Mouse (Mus musculus) hematopoietic stem cell, adult 5-6 weeks (primary cell): ENCODE results near the gene Cbr2. TPM values are rescaled to one million over a fixed set of nuclear protein-coding genes. Genes with fewer than 3 reads are reported as not detected.

ENCODE experiments used
- ATAC-seq, 2 experiments: fragments of 125-278 bp in 1 of 2; replicated peaks in 1 of 2; 2 replicates each; pipeline ENCODE4 v1.8.0; 2016 to 2017; ENCODE audit warnings: inconsistent platforms in 2 of 2, mild to moderate bottlenecking in 2 of 2, moderate number of reproducible peaks in 2 of 2, low read depth in 1 of 2, moderate TSS enrichment in 1 of 2; ENCODE audit not compliant: low FRiP score in 2 of 2, poor library complexity in 2 of 2, severe bottlenecking in 2 of 2, insufficient read depth in 1 of 2, low TSS enrichment in 1 of 2
- total RNA-seq: library from RNA; stranded (forward); fragments of 172-1452, 232-1000 nt; gene quantifications from 2 replicates; pipeline ENCODE4 v1.2.3, GENCODE M21; 2017

Cbr2 gene
- total RNA-seq, 1 experiment from 2014 or later: not detected

- ATAC-seq: no peak
Measured at GRCm38 (mm10) chr11:120695641-120696040, 36.3 kb downstream of the Cbr2 start.

GRCm38 (mm10) chr11:120695184-120695583 is 36.7 kb downstream of the Cbr2 start:
- no peak for ATAC-seq

- no peak for ATAC-seq
Measured at GRCm38 (mm10) chr11:120693461-120693860, 38.5 kb downstream of the Cbr2 start.

- no peak for ATAC-seq
Measured at GRCm38 (mm10) chr11:120692471-120693011, 39.4 kb downstream of the Cbr2 start.

GRCm38 (mm10) chr11:120689365-120689764 is 42.5 kb downstream of the Cbr2 start:
- ATAC-seq: no peak

GRCm38 (mm10) chr11:120686650-120687272 is 45.2 kb downstream of the Cbr2 start:
- ATAC-seq: no peak

- ATAC-seq: no peak
Measured at GRCm38 (mm10) chr11:120684660-120685059, 47.3 kb downstream of the Cbr2 start.

- ATAC-seq: no peak
Measured at GRCm38 (mm10) chr11:120684086-120684485, 47.8 kb downstream of the Cbr2 start.

- no peak for ATAC-seq
Measured at GRCm38 (mm10) chr11:120683536-120683935, 48.4 kb downstream of the Cbr2 start.

GRCm38 (mm10) chr11:120682683-120683082 is 49.2 kb downstream of the Cbr2 start:
- ATAC-seq: no peak

GRCm38 (mm10) chr11:120679909-120680308 is 52.0 kb downstream of the Cbr2 start:
- ATAC-seq: peak; percentile 49 to 76; a peak in 2 of 4 replicates

Other genes with a start within 250 kb of the Cbr2 start
- 63.4 and 112 TPM in 2 replicates for gene Mrpl12, start 247.5 kb downstream of the Cbr2 start, total RNA-seq
- 10.8 and 11.4 TPM in 2 replicates for gene Slc25a10, start 240.3 kb downstream of the Cbr2 start, total RNA-seq
- not detected in 2 replicates for gene Gcgr, start 201.4 kb downstream of the Cbr2 start, total RNA-seq
- 11.6 and 21.4 TPM in 2 replicates for gene Mcrip1, start 182.4 kb downstream of the Cbr2 start, total RNA-seq
- gene Ppp1r27, start 181.0 kb downstream of the Cbr2 start, total RNA-seq: not detected in 2 replicates
- 384 and 534 TPM in 2 replicates for gene P4hb, start 158.9 kb downstream of the Cbr2 start, total RNA-seq
- gene Arhgdia, start 150.5 kb downstream of the Cbr2 start, total RNA-seq: 110 and 120 TPM in 2 replicates
- 110 and 227 TPM in 2 replicates for gene Alyref, start 133.7 kb downstream of the Cbr2 start, total RNA-seq
- 18.1 and 32.6 TPM in 2 replicates for gene Anapc11, start 133.7 kb downstream of the Cbr2 start, total RNA-seq
- gene Npb, start 123.6 kb downstream of the Cbr2 start, total RNA-seq: not detected in 2 replicates
- gene Pcyt2, start 114.2 kb downstream of the Cbr2 start, total RNA-seq: 38.6 and 41.7 TPM in 2 replicates
- 52.4 and 56.7 TPM in 2 replicates for gene Sirt7, start 106.9 kb downstream of the Cbr2 start, total RNA-seq
- gene Mafg, start 98.5 kb downstream of the Cbr2 start, total RNA-seq: 18.1 and 33.2 TPM in 2 replicates
- 0.88 and 2.1 TPM in 2 replicates for gene Pycr1, start 88.3 kb downstream of the Cbr2 start, total RNA-seq
- gene Myadml2, start 84.0 kb downstream of the Cbr2 start, total RNA-seq: 0.94 TPM in 1 of 2 replicates, not detected in the other
- gene Notum, start 70.9 kb downstream of the Cbr2 start, total RNA-seq: not detected in 2 replicates
- gene Aspscr1, start 59.1 kb downstream of the Cbr2 start, total RNA-seq: 37.1 and 48.8 TPM in 2 replicates
- 58.2 and 91.7 TPM in 2 replicates for gene Cenpx, start 18.4 kb downstream of the Cbr2 start, total RNA-seq
- 34.2 and 34.5 TPM in 2 replicates for gene Lrrc45, start 18.2 kb downstream of the Cbr2 start, total RNA-seq
- gene Rac3, start 10.6 kb downstream of the Cbr2 start, total RNA-seq: not detected in 2 replicates
- 12.5 and 21.0 TPM in 2 replicates for gene Dcxr, start 4.8 kb downstream of the Cbr2 start, total RNA-seq
- 10.3 and 10.5 TPM in 2 replicates for gene Hmga1b, start 30.7 kb upstream of the Cbr2 start, total RNA-seq
- gene Rfng, start 52.1 kb upstream of the Cbr2 start, total RNA-seq: 2.6 and 4.0 TPM in 2 replicates
- gene Gps1, start 52.2 kb upstream of the Cbr2 start, total RNA-seq: 58.1 and 67.2 TPM in 2 replicates
- 28.9 and 38.7 TPM in 2 replicates for gene Dus1l, start 64.3 kb upstream of the Cbr2 start, total RNA-seq
- gene Fasn, start 92.4 kb upstream of the Cbr2 start, total RNA-seq: 26.1 and 46.4 TPM in 2 replicates
- gene Ccdc57, start 200.8 kb upstream of the Cbr2 start, total RNA-seq: 9.2 and 10.0 TPM in 2 replicates
- gene Slc16a3, start 216.4 kb upstream of the Cbr2 start, total RNA-seq: 2.0 and 8.8 TPM in 2 replicates